Mouse (Mus musculus) heart, embryonic 11.5 days (tissue): ENCODE data around the gene Catsper3. TPM values are rescaled to one million over a fixed set of nuclear protein-coding genes. Genes with fewer than 3 reads are reported as not detected.

Experiments
- ATAC-seq: fragments of 200-750 bp; cut with Nextera tagmentation; replicated peaks from 2 replicates; pipeline ENCODE4 v1.8.0; 2017; ENCODE audit warnings: moderate library complexity; ENCODE audit not compliant: insufficient number of reproducible peaks, low FRiP score, low TSS enrichment
- H3K27ac ChIP-seq: fragments of 300-500 bp; sonication (generic); 2 replicates; pipeline ENCODE4 v1.5.1; 2014; ENCODE audit warnings: mild to moderate bottlenecking, low read depth, low read length
- H3K27me3 ChIP-seq: fragments of 300-500 bp; sonication (generic); 2 replicates; pipeline ENCODE4 v1.6.1; 2014; ENCODE audit warnings: mild to moderate bottlenecking, low read length, mixed read lengths; ENCODE audit not compliant: control insufficient read depth, insufficient read depth
- H3K36me3 ChIP-seq: fragments of 300-500 bp; sonication (generic); 2 replicates; pipeline ENCODE4 v1.6.1; 2014; ENCODE audit warnings: mild to moderate bottlenecking, low read length, moderate library complexity, mixed read lengths; ENCODE audit not compliant: control insufficient read depth, insufficient read depth
- H3K4me1 ChIP-seq: fragments of 300-500 bp; sonication (generic); 2 replicates; pipeline ENCODE4 v1.6.1; 2014; ENCODE audit warnings: low read length; ENCODE audit not compliant: control insufficient read depth, insufficient read depth
- H3K4me2 ChIP-seq: fragments of 300-500 bp; sonication (generic); 2 replicates; pipeline ENCODE4 v1.6.1; 2014; ENCODE audit warnings: mild to moderate bottlenecking, moderate library complexity
- H3K4me3 ChIP-seq: fragments of 300-500 bp; sonication (generic); 2 replicates; pipeline ENCODE4 v1.5.1; 2014; ENCODE audit warnings: low read depth, low read length
- H3K9ac ChIP-seq: fragments of 300-500 bp; sonication (generic); 2 replicates; pipeline ENCODE4 v1.6.1; 2014; ENCODE audit warnings: mild to moderate bottlenecking, low read depth, low read length, moderate library complexity
- H3K9me3 ChIP-seq: fragments of 300-500 bp; sonication (generic); replicated peaks from 2 replicates; pipeline ENCODE4 v1.6.1; 2016; ENCODE audit warnings: low read length; ENCODE audit not compliant: control insufficient read depth
- WGBS: fragments of 180-500 bp; shearing (Covaris S2); extraction: QIAGEN DNeasy Blood & Tissue Kit; methylation state at CpG from one replicate; pipeline ENCODE4 v1.1.7; 2014; ENCODE audit not compliant: insufficient replicate concordance; 5-methylcytosine and 5-hydroxymethylcytosine counted together
- polyA plus RNA-seq: library from polyadenylated mRNA; unstranded; fragments of >200 nt; fragmentation: Nextera tagmentation; extraction: Ambion mirVana; gene quantifications from 2 replicates; pipeline ENCODE4 v1.2.1, GENCODE M21; 2014

Gene Catsper3
- polyA plus RNA-seq, 1 experiment from 2014 or later, result 0.11 TPM

- 0 out of 2 replicates have a peak, but pooled peaks cover 2% of the 10 kb centered on the region for H3K4me1 ChIP-seq
- ATAC-seq, result no peak
- no peaks in the 10 kb centered on the region for H3K36me3 ChIP-seq
- WGBS, result 29% methylated on average over 11 of the region's 11 CpGs
- H3K4me3 ChIP-seq, result no peak overlapping the region
- H3K9ac ChIP-seq, result no peak overlapping the region
- H3K4me2 ChIP-seq, result no peak overlapping the region
- H3K9me3 ChIP-seq, result no peaks in the 10 kb centered on the region
- H3K27me3 ChIP-seq, result no peaks in the 10 kb centered on the region
- no peak overlapping the region for H3K27ac ChIP-seq
Measured at GRCm38 (mm10) chr13:55775056-55775455, 9.3 kb upstream of the Catsper3 start.

- no peak overlapping the region for H3K9ac ChIP-seq
- H3K4me2 ChIP-seq, result no peak overlapping the region
- H3K27me3 ChIP-seq, result no peaks in the 10 kb centered on the region
- H3K36me3 ChIP-seq, result no peaks in the 10 kb centered on the region
- WGBS, result 72% methylated on average over 11 of the region's 11 CpGs
- no peaks in the 10 kb centered on the region for H3K4me1 ChIP-seq
- H3K9me3 ChIP-seq, result no peaks in the 10 kb centered on the region
- ATAC-seq, result no peak
- H3K4me3 ChIP-seq, result no peak overlapping the region
- no peak overlapping the region for H3K27ac ChIP-seq
Measured at GRCm38 (mm10) chr13:55786120-55786519, 1.8 kb downstream of the Catsper3 start.

- no peaks in the 10 kb centered on the region for H3K4me1 ChIP-seq
- 76% methylated on average over 2 of the region's 2 CpGs for WGBS
- H3K4me3 ChIP-seq, result no peak overlapping the region
- H3K9ac ChIP-seq, result no peak overlapping the region
- H3K4me2 ChIP-seq, result no peak overlapping the region
- H3K27me3 ChIP-seq, result no peaks in the 10 kb centered on the region
- no peak overlapping the region for H3K27ac ChIP-seq
- no peak for ATAC-seq
- H3K9me3 ChIP-seq, result peaks cover 3% of the 10 kb centered on the region; the same call in 1 of the 2 replicates
- no peaks in the 10 kb centered on the region for H3K36me3 ChIP-seq
Measured at GRCm38 (mm10) chr13:55801246-55801645, 16.9 kb downstream of the Catsper3 start.

- H3K9ac ChIP-seq, result no peak overlapping the region
- no peak overlapping the region for H3K27ac ChIP-seq
- no peaks in the 10 kb centered on the region for H3K27me3 ChIP-seq
- H3K4me1 ChIP-seq, result no peaks in the 10 kb centered on the region
- H3K4me3 ChIP-seq, result no peak overlapping the region
- H3K4me2 ChIP-seq, result no peak overlapping the region
- 78% methylated on average over 1 of the region's 1 CpGs for WGBS
- ATAC-seq, result no peak
- peaks cover 3% of the 10 kb centered on the region; the same call in 1 of the 2 replicates for H3K9me3 ChIP-seq
- H3K36me3 ChIP-seq, result no peaks in the 10 kb centered on the region
Measured at GRCm38 (mm10) chr13:55803973-55804372, 19.6 kb downstream of the Catsper3 start.

- Histone ChIP-seq H3K9ac (no peak overlapping the region), H3K4me3 (no peak overlapping the region), H3K4me1 (no peaks in the 10 kb centered on the region), H3K9me3 (no peaks in the 10 kb centered on the region), H3K36me3 (no peaks in the 10 kb centered on the region), H3K27me3 (no peaks in the 10 kb centered on the region), H3K4me2 (no peak overlapping the region), H3K27ac (no peak overlapping the region)
- ATAC-seq, result no peak
- 48% methylated on average over 7 of the region's 7 CpGs for WGBS
Measured at GRCm38 (mm10) chr13:55809041-55809623, 24.8 kb downstream of the Catsper3 start.

- no peak for ATAC-seq
- Histone ChIP-seq H3K27ac (no peak overlapping the region), H3K36me3 (no peaks in the 10 kb centered on the region), H3K27me3 (no peaks in the 10 kb centered on the region), H3K4me3 (no peak overlapping the region), H3K9me3 (no peaks in the 10 kb centered on the region), H3K4me2 (no peak overlapping the region), H3K9ac (no peak overlapping the region), H3K4me1 (no peaks in the 10 kb centered on the region)
- WGBS, result 85% methylated on average over 10 of the region's 10 CpGs
Measured at GRCm38 (mm10) chr13:55809707-55810106, 25.3 kb downstream of the Catsper3 start.

GRCm38 (mm10) chr13:55810947-55811346, 26.6 kb downstream of the Catsper3 start:
- H3K4me1 ChIP-seq, result no peaks in the 10 kb centered on the region
- H3K9ac ChIP-seq, result no peak overlapping the region
- peaks cover 4% of the 10 kb centered on the region; the same call in 1 of the 2 replicates for H3K27me3 ChIP-seq
- no peak for ATAC-seq
- WGBS, result 63% methylated on average over 5 of the region's 5 CpGs
- no peak overlapping the region for H3K4me3 ChIP-seq
- no peak overlapping the region for H3K4me2 ChIP-seq
- no peak overlapping the region for H3K27ac ChIP-seq
- no peaks in the 10 kb centered on the region for H3K9me3 ChIP-seq
- H3K36me3 ChIP-seq, result no peaks in the 10 kb centered on the region

- H3K4me1 ChIP-seq, result no peaks in the 10 kb centered on the region
- 59% methylated on average over 5 of the region's 5 CpGs for WGBS
Measured at GRCm38 (mm10) chr13:55813490-55814016, 29.2 kb downstream of the Catsper3 start.

GRCm38 (mm10) chr13:55814834-55815233, 30.5 kb downstream of the Catsper3 start:
- WGBS, result 79% methylated on average over 6 of the region's 6 CpGs
- ATAC-seq, result no peak
- Histone ChIP-seq H3K36me3 (no peaks in the 10 kb centered on the region), H3K4me2 (no peak overlapping the region), H3K27ac (no peak overlapping the region), H3K9me3 (no peaks in the 10 kb centered on the region), H3K4me1 (no peaks in the 10 kb centered on the region), H3K4me3 (no peak overlapping the region), H3K27me3 (peaks cover 4% of the 10 kb centered on the region; the same call in 1 of the 2 replicates), H3K9ac (no peak overlapping the region)

More at GRCm38 (mm10) chr13:55813490-55814016, 29.2 kb downstream of the Catsper3 start:
- Histone ChIP-seq H3K36me3 (no peaks in the 10 kb centered on the region), H3K27ac (no peak overlapping the region), H3K9ac (no peak overlapping the region), H3K27me3 (peaks cover 4% of the 10 kb centered on the region; the same call in 1 of the 2 replicates), H3K4me3 (no peak overlapping the region), H3K9me3 (no peaks in the 10 kb centered on the region), H3K4me2 (no peak overlapping the region)
- no peak for ATAC-seq
